Mouse (Mus musculus) urinary bladder, postnatal 36 days (tissue): ENCODE results near the gene Psat1.
A peak's percentile ranks its signal among the peaks of the same experiment; 100 is the strongest.

Source experiments
- DNase-seq, 2 experiments: peaks; one replicate each; pipeline ENCODE4 v3.0.0; 2022; ENCODE audit warnings: low spot score in 2 of 2, mixed read lengths in 1 of 2

Psat1 gene

GRCm38 (mm10) chr19:15947237-15947636 is at the start of gene Psat1:
Psat1 (minus strand) TSS chr19:15947337.
- DNase-seq: no peak

GRCm38 (mm10) chr19:15990102-15990501 is 43.0 kb upstream of the Psat1 start:
- no peak for DNase-seq

- no peak for DNase-seq
These were observed 38.1 kb upstream of the Psat1 start for GRCm38 (mm10) chr19:15985172-15985713.

GRCm38 (mm10) chr19:15984449-15985171 is 37.5 kb upstream of the Psat1 start, which contains the start of gene Cep78:
Cep78 (minus strand) TSS chr19:15984989.
- peak; percentile 84 to 91 for DNase-seq

- no peak for DNase-seq
These were observed 36.7 kb upstream of the Psat1 start for GRCm38 (mm10) chr19:15983739-15984344.

GRCm38 (mm10) chr19:15982926-15983738 is 36.0 kb upstream of the Psat1 start:
- no peak for DNase-seq

GRCm38 (mm10) chr19:15981861-15982260 is 34.7 kb upstream of the Psat1 start:
- DNase-seq: peak in 1 of 2 experiments; percentile 22

- DNase-seq: no peak
These were observed 26.2 kb upstream of the Psat1 start for GRCm38 (mm10) chr19:15973365-15973764.

- DNase-seq: peak in 1 of 2 experiments; percentile 29
These were observed 17.9 kb upstream of the Psat1 start for GRCm38 (mm10) chr19:15965082-15965481.

GRCm38 (mm10) chr19:15964533-15964932 is 17.4 kb upstream of the Psat1 start:
- no peak for DNase-seq

- DNase-seq: no peak
These were observed 16.0 kb upstream of the Psat1 start for GRCm38 (mm10) chr19:15963011-15963695.

- DNase-seq: no peak
These were observed 15.2 kb upstream of the Psat1 start for GRCm38 (mm10) chr19:15962313-15962712.

- no peak for DNase-seq
These were observed 3.1 kb upstream of the Psat1 start for GRCm38 (mm10) chr19:15950225-15950624.

GRCm38 (mm10) chr19:15948867-15949266 is 1.7 kb upstream of the Psat1 start:
- DNase-seq: no peak

GRCm38 (mm10) chr19:15948426-15948825 is 1.3 kb upstream of the Psat1 start:
- DNase-seq: no peak

GRCm38 (mm10) chr19:15946663-15947062 is 474 bp downstream of the Psat1 start:
- DNase-seq: peak; percentile 34 to 61

GRCm38 (mm10) chr19:15943117-15943423 is 4.1 kb downstream of the Psat1 start:
- DNase-seq: no peak

GRCm38 (mm10) chr19:15942421-15943116 is 4.6 kb downstream of the Psat1 start:
- no peak for DNase-seq

GRCm38 (mm10) chr19:15941399-15941798 is 5.7 kb downstream of the Psat1 start:
- DNase-seq: peak; percentile 47 to 59

GRCm38 (mm10) chr19:15925719-15926045 is 21.5 kb downstream of the Psat1 start:
- DNase-seq: peak; percentile 37 to 72
